Mouse (Mus musculus): ENCODE measurements around the gene Med13l.

DNA sequence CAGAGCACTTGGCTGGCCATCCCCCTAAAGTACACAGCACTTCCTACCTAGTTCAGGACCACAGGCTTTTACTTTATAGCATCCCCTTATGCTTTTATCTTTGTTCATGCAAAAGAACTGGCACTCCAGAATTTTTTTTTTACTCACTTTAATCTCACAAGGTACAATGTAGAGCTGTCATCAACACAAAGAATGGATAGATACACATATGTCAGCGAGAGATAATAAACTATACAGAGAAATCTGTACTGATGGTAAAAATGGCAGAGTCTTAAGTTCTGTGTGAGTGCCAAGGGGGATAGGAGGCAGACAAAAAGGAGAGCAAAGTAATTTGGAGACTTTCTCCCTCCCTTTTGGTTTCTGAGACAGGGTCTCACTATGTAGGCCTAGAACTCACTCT is 47.4 kb downstream of the Med13l start:
- TF ChIP-seq EP300 (IDR thresholded peaks at IDR 0.05; ENCODE audit: low read depth) (no peak), CTCF (IDR thresholded peaks at IDR 0.05; ENCODE audit: low read depth) (no peak)
